In the genomic region with DNA sequence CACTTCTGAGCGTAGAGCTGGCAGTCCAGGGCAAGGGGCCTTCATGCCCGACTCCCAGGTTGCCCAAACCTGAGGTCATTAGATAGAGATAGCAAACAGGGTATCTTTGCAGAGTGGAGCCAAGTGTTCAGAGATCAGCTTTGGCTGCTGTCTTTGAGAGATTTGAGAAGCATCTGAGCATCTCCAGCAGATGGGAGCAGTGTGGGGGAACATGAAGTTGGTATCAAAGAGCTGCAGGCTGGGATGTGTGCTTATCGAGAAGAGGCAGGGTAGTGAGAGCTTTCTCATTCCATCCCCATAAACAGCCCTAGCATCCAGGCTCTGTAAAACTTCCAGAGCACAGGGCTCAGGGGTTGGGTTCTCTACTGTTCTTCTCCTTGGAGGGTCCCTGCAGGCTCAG, we compare ENCODE assay signal across 14 mouse cellular contexts. TPM values are rescaled to one million over a fixed set of nuclear protein-coding genes. Genes with fewer than 3 reads are reported as not detected.
DNase-seq lines count a peak whose midpoint lies in the region; ATAC-seq and TF ChIP-seq lines count a peak whose summit lies in the region.
"Had no signal": no experiment of that assay in that cellular context is flagged by ENCODE, and none has a peak within 500 bp of the region (broad histone marks: within the 10 kb centered on the region; RNA-seq: fewer than 3 reads in every experiment).

No protein-coding gene starts in this region.

- no peaks in the 10 kb centered on the region; the same call in 1 of the 2 replicates for H3K9me3 ChIP-seq in liver, embryonic 12.5 days (replicated peaks)
- peaks cover 2% of the 10 kb centered on the region; the same call in 1 of the 2 replicates for H3K9me3 ChIP-seq in liver, embryonic 11.5 days (ENCODE audit: control insufficient read depth, low read length)
- no peaks in the 10 kb centered on the region for H3K9me3 ChIP-seq in stomach, postnatal 0 days (ENCODE audit: control insufficient read depth, low read length)

- H3K4me3 ChIP-seq in heart, adult 2 months = no peak overlapping the region
- no peak overlapping the region for H3K4me3 ChIP-seq in liver, embryonic 12.5 days
- no peak overlapping the region for H3K4me3 ChIP-seq in liver, embryonic 11.5 days (ENCODE audit: low read depth, low read length)
- no peak overlapping the region for H3K4me3 ChIP-seq in stomach, postnatal 0 days (ENCODE audit: low read depth, low read length)
- H3K4me3 ChIP-seq: forebrain, embryonic 12.5 days had no signal

- peak; percentile 81 for ATAC-seq in liver, embryonic 12.5 days
- no peak for ATAC-seq in liver, embryonic 11.5 days (replicated peaks; ENCODE audit: low FRiP score)
- ATAC-seq in erythroid progenitor cell, adult 5-6 weeks (replicated peaks; ENCODE audit: low FRiP score, poor library complexity, severe bottlenecking) = peak; percentile 63
- 0 out of 2 replicates have a peak, but pooled peaks have one; percentile 19 for ATAC-seq in stomach, postnatal 0 days (ENCODE audit: low FRiP score, low TSS enrichment)
- ATAC-seq: intestine, postnatal 0 days had no signal

- peak overlapping the region; percentile 60 for H3K27ac ChIP-seq in heart, adult 2 months
- no peak overlapping the region for H3K27ac ChIP-seq in liver, embryonic 12.5 days
- H3K27ac ChIP-seq in liver, embryonic 11.5 days (ENCODE audit: low read depth, low read length) = no peak overlapping the region
- no peak overlapping the region for H3K27ac ChIP-seq in stomach, postnatal 0 days (replicated peaks)
- H3K27ac ChIP-seq: forebrain, embryonic 12.5 days; hindbrain, embryonic 14.5 days had no signal

- H3K79me2 ChIP-seq in heart, adult 2 months (replicated peaks; ENCODE audit: control insufficient read depth, insufficient read depth, low read length) = no peaks in the 10 kb centered on the region

- intact Hi-C loops in heart, adult 2 months (cut with DNase I) = no loop called here
- intact Hi-C loops in heart, postnatal 10 days (cut with DNase I) = loop anchor here (10.0 kb wide), 1 partner anchor 170 kb away; no protein-coding TSS in a partner anchor

- peaks cover 16% of the 10 kb centered on the region for H3K4me1 ChIP-seq in heart, adult 2 months (ENCODE audit: control insufficient read depth, insufficient read depth, low read length)
- no peaks in the 10 kb centered on the region for H3K4me1 ChIP-seq in liver, embryonic 12.5 days
- no peaks in the 10 kb centered on the region for H3K4me1 ChIP-seq in liver, embryonic 11.5 days (replicated peaks; ENCODE audit: control insufficient read depth, insufficient read depth, low read length)
- H3K4me1 ChIP-seq in stomach, postnatal 0 days (replicated peaks; ENCODE audit: control insufficient read depth, insufficient read depth) = no peaks in the 10 kb centered on the region
- H3K4me1 ChIP-seq: forebrain, embryonic 12.5 days had no signal

- DNase-seq in heart, adult 2 months = no peak
- DNase-seq in heart, postnatal 10 days = no peak
- DNase-seq in liver, embryonic 11.5 days (ENCODE audit: low spot score) = no peak
- DNase-seq in stomach, postnatal 0 days (ENCODE audit: low spot score) = no peak
- DNase-seq in lung, adult 18-20 months = no peak
- DNase-seq: adrenal gland, postnatal 10 days; cerebellum, adult 8-10 months; midbrain, embryonic 14.5 days had no signal

- H3K36me3 ChIP-seq in heart, adult 2 months (ENCODE audit: control insufficient read depth, insufficient read depth, low read length) = no peaks in the 10 kb centered on the region; the same call in 1 of the 2 replicates
- H3K36me3 ChIP-seq in liver, embryonic 12.5 days = no peaks in the 10 kb centered on the region
- no peaks in the 10 kb centered on the region for H3K36me3 ChIP-seq in liver, embryonic 11.5 days (ENCODE audit: control insufficient read depth, insufficient read depth, low read length)
- H3K36me3 ChIP-seq in stomach, postnatal 0 days (ENCODE audit: control insufficient read depth, insufficient read depth, low read length) = no peaks in the 10 kb centered on the region
- H3K36me3 ChIP-seq: forebrain, embryonic 12.5 days had no signal

- no peak for TF ChIP-seq CTCF in heart, adult 2 months (IDR thresholded peaks at IDR 0.05)
- TF ChIP-seq CTCF in stomach, postnatal 0 days (IDR thresholded peaks at IDR 0.05; ENCODE audit: low read depth) = no peak

- no peaks in the 10 kb centered on the region for H3K27me3 ChIP-seq in heart, adult 2 months (ENCODE audit: control insufficient read depth, insufficient read depth, low read length)
- H3K27me3 ChIP-seq in liver, embryonic 12.5 days (replicated peaks) = 0 out of 2 replicates have a peak, but pooled peaks cover 11% of the 10 kb centered on the region
- no peaks in the 10 kb centered on the region for H3K27me3 ChIP-seq in liver, embryonic 11.5 days (replicated peaks; ENCODE audit: control insufficient read depth, insufficient read depth, low read length)
- H3K27me3 ChIP-seq in stomach, postnatal 0 days (ENCODE audit: control insufficient read depth, insufficient read depth, low read length) = no peaks in the 10 kb centered on the region
- H3K27me3 ChIP-seq: forebrain, embryonic 12.5 days had no signal

- no peak overlapping the region for H3K9ac ChIP-seq in heart, adult 2 months (ENCODE audit: low read depth, low read length)
- H3K9ac ChIP-seq in liver, embryonic 12.5 days = no peak overlapping the region
- no peak overlapping the region for H3K9ac ChIP-seq in liver, embryonic 11.5 days (ENCODE audit: low read depth, low read length)
- H3K9ac ChIP-seq in stomach, postnatal 0 days (ENCODE audit: low read length) = no peak overlapping the region
- H3K9ac ChIP-seq: forebrain, embryonic 12.5 days; hindbrain, embryonic 14.5 days had no signal

- no peak for TF ChIP-seq EP300 in heart, adult 2 months (IDR thresholded peaks at IDR 0.05; ENCODE audit: insufficient read depth, low read depth, low read length)
- no peak for TF ChIP-seq EP300 in stomach, postnatal 0 days (optimal IDR thresholded peaks at IDR 0.05)

- H3K4me2 ChIP-seq in liver, embryonic 12.5 days = no peak overlapping the region
- no peak overlapping the region for H3K4me2 ChIP-seq in liver, embryonic 11.5 days
- H3K4me2 ChIP-seq in stomach, postnatal 0 days (replicated peaks; ENCODE audit: low read depth) = no peak overlapping the region
- H3K4me2 ChIP-seq: forebrain, embryonic 12.5 days; heart, embryonic 11.5 days; hindbrain, embryonic 14.5 days had no signal

- TF ChIP-seq POLR2A in heart, adult 2 months (IDR thresholded peaks at IDR 0.05; ENCODE audit: insufficient read depth, low read depth, low read length) = no peak

- 74% methylated on average over 3 of the region's 3 CpGs for WGBS in heart, adult 2 months
- 61% methylated on average over 3 of the region's 3 CpGs for WGBS in liver, embryonic 12.5 days (ENCODE audit: insufficient replicate concordance)
- WGBS in liver, embryonic 11.5 days = 81% methylated on average over 3 of the region's 3 CpGs
- WGBS in stomach, postnatal 0 days = 76% methylated on average over 3 of the region's 3 CpGs

RNA-seq across cellular contexts. Expression of gene Ampd3, which starts 52.9 kb away (rescaled TPM):
- total RNA-seq in heart, adult 2 months (2021) = 10 to 100 TPM; 38.9 to 43.6 TPM
- 29.9 and 40.4 TPM in 2 replicates for polyA plus RNA-seq in heart, adult 2 months (2012; rRNA removed)
- total RNA-seq in heart, postnatal 10 days (2021) = 10 to 100 TPM; 37.7 to 39.2 TPM
- polyA plus RNA-seq in liver, embryonic 12.5 days (2016; fragmentation: Nextera tagmentation; extraction: Ambion mirVana) = 33.7 and 34.2 TPM in 2 replicates
- polyA plus RNA-seq in liver, embryonic 11.5 days (2014; fragmentation: Nextera tagmentation; extraction: Ambion mirVana) = 39.5 and 41.1 TPM in 2 replicates
- 80.7 and 109 TPM in 2 replicates for total RNA-seq in erythroid progenitor cell, adult 5-6 weeks (2015; ENCODE audit: low replicate concordance)
- 72.2 and 104 TPM in 2 replicates for total RNA-seq in erythroid progenitor cell, adult 5-6 weeks (2017; ENCODE audit: low replicate concordance)
- polyA plus RNA-seq in stomach, postnatal 0 days (2015; fragmentation: Nextera tagmentation; extraction: Ambion mirVana) = 4.7 and 5.2 TPM in 2 replicates
